Mouse (Mus musculus): ENCODE measurements around the gene Agap2. TPM values are rescaled to one million over a fixed set of nuclear protein-coding genes. Genes with fewer than 3 reads are reported as not detected.
A peak's percentile ranks its signal among the peaks of the same experiment; 100 is the strongest.
"Not testable (repeated sequence)": the region's sequence is repeated elsewhere in the genome, so short reads cannot be mapped to it uniquely, and the experiment has no call there.

Gene Agap2
- total and polyA plus RNA-seq, 2 experiments, result 0.28 to 0.55 TPM

- not testable (repeated sequence) for H3K4me1 ChIP-seq (ENCODE audit: control insufficient read depth, insufficient read depth, low read length); H3K27me3 ChIP-seq (ENCODE audit: control insufficient read depth, insufficient read depth, low read length); H3K36me3 ChIP-seq (ENCODE audit: control insufficient read depth, insufficient read depth, low read length); H3K79me2 ChIP-seq (ENCODE audit: control insufficient read depth, insufficient read depth, low read length); H3K9ac ChIP-seq (ENCODE audit: low read depth, low read length); H3K27ac ChIP-seq (replicated peaks; ENCODE audit: insufficient read depth, low read depth, low read length); H3K4me3 ChIP-seq (ENCODE audit: insufficient read depth, low read depth, low read length)
- peak; percentile 67 for TF ChIP-seq CTCF (IDR thresholded peaks at IDR 0.05; ENCODE audit: low read depth, low read length)
- DNase-seq (ENCODE audit: extremely low read depth, low read depth, low spot score), result peak; percentile 63
- WGBS, result 82% methylated on average over 3 of the region's 3 CpGs
Measured at GRCm38 (mm10) chr10:127134394-127135035, 59.4 kb downstream of the Agap2 start.

GRCm38 (mm10) chr10:127135118-127135836 is 60.2 kb downstream of the Agap2 start:
- TF ChIP-seq CTCF (IDR thresholded peaks at IDR 0.05; ENCODE audit: low read depth, low read length), result no peak
- TF ChIP-seq POLR2A (IDR thresholded peaks at IDR 0.05; ENCODE audit: extremely low read depth, insufficient read depth, low read length), result no peak
- Histone ChIP-seq H3K36me3 (ENCODE audit: control insufficient read depth, insufficient read depth, low read length) (no peaks in the 10 kb centered on the region), H3K4me1 (ENCODE audit: control insufficient read depth, insufficient read depth, low read length) (peaks cover 6% of the 10 kb centered on the region), H3K27ac (replicated peaks; ENCODE audit: insufficient read depth, low read depth, low read length) (no peak overlapping the region), H3K4me3 (ENCODE audit: insufficient read depth, low read depth, low read length) (no peak overlapping the region), H3K79me2 (ENCODE audit: control insufficient read depth, insufficient read depth, low read length) (no peaks in the 10 kb centered on the region), H3K27me3 (ENCODE audit: control insufficient read depth, insufficient read depth, low read length) (no peaks in the 10 kb centered on the region), H3K9ac (ENCODE audit: low read depth, low read length) (no peak overlapping the region)
- DNase-seq (ENCODE audit: extremely low read depth, low read depth, low spot score), result peak; percentile 43
- 49% methylated on average over 8 of the region's 8 CpGs for WGBS

- TF ChIP-seq CTCF (IDR thresholded peaks at IDR 0.05; ENCODE audit: low read depth, low read length), result no peak
- no peak for TF ChIP-seq POLR2A (IDR thresholded peaks at IDR 0.05; ENCODE audit: extremely low read depth, insufficient read depth, low read length)
- WGBS, result 94% methylated on average over 4 of the region's 4 CpGs
- no peaks in the 10 kb centered on the region for H3K36me3 ChIP-seq (ENCODE audit: control insufficient read depth, insufficient read depth, low read length)
- H3K9ac ChIP-seq (ENCODE audit: low read depth, low read length), result no peak overlapping the region
- DNase-seq (ENCODE audit: extremely low read depth, low read depth, low spot score), result no peak
- no peak overlapping the region for H3K27ac ChIP-seq (replicated peaks; ENCODE audit: insufficient read depth, low read depth, low read length)
- peaks cover 6% of the 10 kb centered on the region for H3K4me1 ChIP-seq (ENCODE audit: control insufficient read depth, insufficient read depth, low read length)
- H3K4me3 ChIP-seq (ENCODE audit: insufficient read depth, low read depth, low read length), result no peak overlapping the region
- H3K27me3 ChIP-seq (ENCODE audit: control insufficient read depth, insufficient read depth, low read length), result no peaks in the 10 kb centered on the region
- no peaks in the 10 kb centered on the region for H3K79me2 ChIP-seq (ENCODE audit: control insufficient read depth, insufficient read depth, low read length)
Measured at GRCm38 (mm10) chr10:127136510-127136909, 61.4 kb downstream of the Agap2 start.

- Histone ChIP-seq H3K36me3 (ENCODE audit: control insufficient read depth, insufficient read depth, low read length) (no peaks in the 10 kb centered on the region), H3K9ac (ENCODE audit: low read depth, low read length) (no peak overlapping the region), H3K79me2 (ENCODE audit: control insufficient read depth, insufficient read depth, low read length) (no peaks in the 10 kb centered on the region), H3K27ac (replicated peaks; ENCODE audit: insufficient read depth, low read depth, low read length) (peak overlapping the region; percentile 42), H3K4me3 (ENCODE audit: insufficient read depth, low read depth, low read length) (no peak overlapping the region), H3K4me1 (ENCODE audit: control insufficient read depth, insufficient read depth, low read length) (peaks cover 6% of the 10 kb centered on the region), H3K27me3 (ENCODE audit: control insufficient read depth, insufficient read depth, low read length) (no peaks in the 10 kb centered on the region)
- WGBS, result 74% methylated on average over 3 of the region's 3 CpGs
- TF ChIP-seq POLR2A (IDR thresholded peaks at IDR 0.05; ENCODE audit: extremely low read depth, insufficient read depth, low read length) (no peak), CTCF (IDR thresholded peaks at IDR 0.05; ENCODE audit: low read depth, low read length) (no peak)
- no peak for DNase-seq (ENCODE audit: extremely low read depth, low read depth, low spot score)
Measured at GRCm38 (mm10) chr10:127137896-127138295, 62.8 kb downstream of the Agap2 start.

- Histone ChIP-seq H3K27me3 (ENCODE audit: control insufficient read depth, insufficient read depth, low read length) (no peaks in the 10 kb centered on the region), H3K4me3 (ENCODE audit: insufficient read depth, low read depth, low read length) (peak overlapping the region; percentile 33; the same call in 1 of the 2 replicates), H3K36me3 (ENCODE audit: control insufficient read depth, insufficient read depth, low read length) (no peaks in the 10 kb centered on the region), H3K4me1 (ENCODE audit: control insufficient read depth, insufficient read depth, low read length) (peaks cover 6% of the 10 kb centered on the region), H3K27ac (replicated peaks; ENCODE audit: insufficient read depth, low read depth, low read length) (peak overlapping the region; percentile 95), H3K9ac (ENCODE audit: low read depth, low read length) (peak overlapping the region; percentile 42; the same call in 1 of the 2 replicates), H3K79me2 (ENCODE audit: control insufficient read depth, insufficient read depth, low read length) (no peaks in the 10 kb centered on the region; the same call in 1 of the 2 replicates)
- no peak for TF ChIP-seq POLR2A (IDR thresholded peaks at IDR 0.05; ENCODE audit: extremely low read depth, insufficient read depth, low read length)
- TF ChIP-seq CTCF (IDR thresholded peaks at IDR 0.05; ENCODE audit: low read depth, low read length), result no peak
- 23% methylated on average over 18 of the region's 18 CpGs for WGBS
- peak; percentile 97 for DNase-seq (ENCODE audit: extremely low read depth, low read depth, low spot score)
Measured at GRCm38 (mm10) chr10:127138328-127139141, 63.5 kb downstream of the Agap2 start.
